Mouse (Mus musculus) layer of hippocampus, adult 18-20 months (tissue): ENCODE results near the gene Pld4. TPM values are rescaled to one million over a fixed set of nuclear protein-coding genes. Genes with fewer than 3 reads are reported as not detected.

ENCODE experiments used
- DNase-seq, 2 experiments: peaks; one replicate each; pipeline ENCODE4 v3.0.0; 2022; ENCODE audit warnings: low spot score in 2 of 2
- long read RNA-seq: library from polyadenylated mRNA; stranded (forward); transcript quantifications from one replicate; pipeline ENCODE4 v2.0.0, GENCODE M21; 2021
- total RNA-seq, 2 experiments: library from RNA; stranded (reverse); gene quantifications; 2 replicates each; pipeline ENCODE4 v1.2.3; 2021

Pld4 gene
- 10 to 100 TPM; 10.2 to 11.0 TPM for total RNA-seq
- long read RNA-seq, transcript Pld4-201 (11 exons, 1,982 nt), result major isoform, 8 of 11 reads
- long read RNA-seq, partial matches to known transcripts, result 0 of 11 reads
- long read RNA-seq, other reads (novel, unspliced or antisense), result 3 of 11 reads

DNA sequence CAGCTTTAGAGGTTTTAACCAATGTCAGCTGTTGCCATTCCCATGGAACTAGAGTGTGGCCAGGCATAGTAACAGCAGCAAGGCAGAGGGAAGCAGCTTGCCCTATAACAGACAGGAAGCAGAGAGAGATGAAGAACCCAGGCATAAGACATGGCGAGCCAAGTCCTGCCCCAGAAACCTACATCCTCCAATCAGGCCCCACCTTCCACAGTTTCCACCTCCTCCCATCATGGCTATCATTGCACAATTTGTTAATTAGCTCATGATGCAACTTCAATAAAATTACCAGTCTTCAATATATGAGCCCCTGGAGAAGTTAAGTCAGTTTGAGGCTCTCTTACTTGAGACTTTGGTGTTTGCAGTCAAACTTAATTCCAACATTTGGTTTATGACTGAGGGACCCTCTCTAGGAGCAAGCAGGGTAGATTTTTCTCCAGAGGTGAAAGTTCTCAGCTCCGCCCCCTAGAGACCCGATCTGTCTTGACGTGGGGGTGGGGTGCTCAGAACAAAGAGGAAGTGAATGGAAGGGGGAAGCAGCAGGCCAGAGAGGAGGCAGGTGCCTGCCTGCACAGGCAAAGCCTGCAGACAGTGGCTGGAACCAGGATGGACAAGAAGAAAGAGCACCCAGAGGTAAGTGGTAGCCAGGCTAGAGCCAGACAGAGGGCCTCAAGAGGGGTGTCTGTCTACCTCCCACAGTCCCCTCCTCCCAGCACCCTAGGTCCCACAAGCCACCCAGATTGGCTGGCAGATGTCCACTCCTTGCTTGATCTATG, at the start of gene Pld4:
Gene Pld4 (plus strand): TSS at position 502 of the 773 bp plus-strand sequence.
- DNase-seq, result no peak

GRCm38 (mm10) chr12:112713984-112714383, 46.5 kb upstream of the Pld4 start:
- DNase-seq, result peak in 1 of 2 experiments; percentile 58

GRCm38 (mm10) chr12:112717140-112717539, 43.3 kb upstream of the Pld4 start:
- DNase-seq, result no peak

DNA sequence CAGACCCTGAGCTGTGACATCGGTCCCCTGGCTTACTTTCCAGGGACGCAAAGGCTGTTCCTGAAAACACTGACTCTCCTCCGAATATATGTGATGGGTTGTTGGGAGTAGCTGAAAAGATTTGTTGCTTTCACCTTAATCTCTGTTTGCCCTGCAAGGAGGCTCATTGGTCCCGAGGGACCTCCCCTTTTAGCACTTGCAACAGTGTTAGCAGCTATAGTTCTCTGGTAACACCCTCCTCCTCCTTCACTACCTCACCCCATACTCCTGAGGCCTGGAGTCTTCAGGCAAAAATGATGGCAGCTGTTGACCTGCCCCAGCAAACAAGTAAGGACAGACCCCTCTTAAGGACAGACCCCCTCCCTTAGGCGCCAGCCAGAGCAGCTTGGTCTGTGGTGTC, 41.5 kb upstream of the Pld4 start:
- DNase-seq, result no peak

DNA sequence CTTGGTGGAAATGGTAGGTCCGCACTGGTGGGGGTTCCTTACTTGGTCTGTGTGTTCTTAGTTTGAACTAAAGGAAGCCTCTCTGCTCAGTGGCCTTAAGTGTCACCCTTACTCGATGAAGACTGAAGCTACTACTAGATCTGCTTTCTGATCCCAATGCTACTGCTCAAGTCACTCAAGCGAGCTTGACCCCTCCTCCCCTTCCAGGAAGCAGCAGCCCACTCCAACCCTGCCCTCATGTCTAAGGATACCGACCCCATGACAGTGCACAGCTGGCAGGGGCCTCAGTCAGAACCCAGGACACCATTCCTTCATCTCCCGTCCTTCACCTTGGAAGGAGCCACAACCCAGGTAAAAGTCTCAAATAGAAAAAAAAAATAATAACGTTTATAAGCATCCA, 40.2 kb upstream of the Pld4 start, which contains the start of gene Cep170b:
Gene Cep170b (plus strand): TSS at position 240 of the 400 bp plus-strand sequence.
- no peak for DNase-seq

DNA sequence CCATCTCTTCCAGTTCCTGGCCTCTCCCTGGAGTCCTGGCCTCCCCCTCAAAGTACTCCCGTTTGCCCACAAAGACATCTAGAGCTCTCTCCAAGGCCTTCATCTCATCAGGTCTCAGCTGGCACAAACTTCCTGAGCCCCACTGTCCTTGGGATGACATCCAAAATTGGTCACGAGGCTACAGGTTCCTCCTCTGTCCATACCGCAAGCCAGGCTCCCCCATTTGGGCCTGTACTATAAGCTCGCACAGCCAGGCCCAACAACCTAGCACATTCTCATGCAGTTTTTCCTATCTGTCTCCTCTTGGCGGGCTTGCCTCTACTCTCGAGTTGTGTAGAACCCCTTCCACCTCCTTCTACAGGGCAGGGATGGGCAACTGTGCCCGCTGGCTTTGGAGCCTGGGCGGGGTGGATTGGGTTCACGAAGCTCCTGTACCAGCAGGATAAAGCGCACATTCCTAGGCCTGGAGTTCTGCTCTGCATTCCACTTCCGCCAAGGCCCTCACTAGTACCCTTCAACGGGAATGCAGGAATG, 39.5 kb upstream of the Pld4 start:
- DNase-seq, result no peak

DNA sequence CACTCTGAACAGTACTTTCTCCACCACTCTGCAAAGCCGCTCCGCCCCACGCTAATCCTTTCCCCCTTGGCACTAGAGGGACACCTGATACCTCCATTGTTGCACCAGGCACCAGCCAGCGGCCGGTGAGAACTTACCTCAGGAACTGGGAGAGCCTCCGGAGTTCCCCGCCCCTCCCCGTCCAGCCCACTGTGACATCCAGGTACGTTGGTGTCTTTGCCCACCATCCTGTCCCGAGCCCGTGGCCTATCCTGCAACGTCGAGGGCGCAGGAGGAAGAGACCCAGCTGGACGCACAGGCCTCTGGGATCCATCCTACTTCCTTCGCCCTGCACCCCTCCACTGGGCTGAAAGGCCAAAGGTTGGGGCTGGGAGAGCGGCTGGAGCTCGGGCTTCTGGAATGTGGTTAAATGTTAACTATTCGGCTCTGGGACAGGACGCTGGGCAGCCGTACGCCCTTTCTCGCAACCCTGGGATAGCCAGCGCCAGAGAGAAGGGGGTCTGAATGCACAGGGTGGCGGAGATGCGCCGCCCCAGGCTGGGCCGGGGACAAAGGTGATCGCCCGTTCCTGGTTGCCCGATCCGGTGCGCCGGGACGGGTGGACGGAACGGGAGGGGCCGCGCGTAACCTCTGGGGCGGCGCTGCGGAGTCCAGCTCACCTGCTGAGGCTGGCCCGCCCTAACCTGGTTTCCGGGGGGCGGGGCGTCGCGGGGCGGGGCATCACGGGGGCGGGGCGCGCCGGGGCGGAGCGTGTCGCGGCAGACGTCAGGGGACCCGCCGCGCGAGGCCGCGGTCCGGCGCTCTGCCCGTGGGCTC, 38.8 kb upstream of the Pld4 start:
- peak in 1 of 2 experiments; percentile 40 for DNase-seq

- peak in 1 of 2 experiments; percentile 40 for DNase-seq
Observed at GRCm38 (mm10) chr12:112722240-112723027, 38.0 kb upstream of the Pld4 start.

GRCm38 (mm10) chr12:112723028-112723330, 37.5 kb upstream of the Pld4 start:
- DNase-seq, result no peak

- no peak for DNase-seq
Observed at GRCm38 (mm10) chr12:112723445-112723844, 37.0 kb upstream of the Pld4 start.

DNA sequence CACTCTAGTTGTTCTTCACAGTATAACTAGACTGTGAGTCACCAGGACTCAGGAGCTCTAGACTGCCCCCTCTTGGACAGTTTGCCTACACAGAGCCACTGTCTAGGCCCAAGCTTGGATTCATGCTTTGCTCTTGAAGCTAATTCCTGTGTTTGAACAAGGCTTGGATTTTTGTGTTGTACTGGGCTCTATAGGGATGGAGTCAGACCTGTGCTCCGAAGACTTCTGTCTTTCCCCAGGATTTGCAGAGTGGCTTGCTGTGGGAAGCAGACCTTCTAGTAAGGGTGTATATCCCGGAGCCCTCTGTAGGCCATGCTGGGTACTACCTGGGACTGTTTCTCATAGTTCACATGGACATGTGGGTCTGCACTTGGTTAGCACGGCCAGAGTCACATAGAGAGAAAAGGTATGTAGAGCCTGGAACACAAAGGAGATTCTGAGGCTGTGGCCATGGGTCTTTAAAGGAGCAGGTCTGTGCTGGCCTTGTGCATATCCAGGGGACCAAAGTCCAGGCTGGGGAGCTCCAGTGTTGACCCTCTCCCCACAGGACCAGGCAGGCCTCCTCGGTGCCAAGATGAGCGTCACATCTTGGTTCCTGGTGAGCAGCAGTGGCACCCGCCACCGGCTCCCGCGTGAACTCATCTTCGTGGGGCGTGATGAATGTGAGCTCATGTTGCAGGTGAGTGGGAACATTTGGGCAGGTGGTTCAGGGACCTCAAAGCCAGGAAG, 36.2 kb upstream of the Pld4 start:
- peak; percentile 41 to 83 for DNase-seq

DNA sequence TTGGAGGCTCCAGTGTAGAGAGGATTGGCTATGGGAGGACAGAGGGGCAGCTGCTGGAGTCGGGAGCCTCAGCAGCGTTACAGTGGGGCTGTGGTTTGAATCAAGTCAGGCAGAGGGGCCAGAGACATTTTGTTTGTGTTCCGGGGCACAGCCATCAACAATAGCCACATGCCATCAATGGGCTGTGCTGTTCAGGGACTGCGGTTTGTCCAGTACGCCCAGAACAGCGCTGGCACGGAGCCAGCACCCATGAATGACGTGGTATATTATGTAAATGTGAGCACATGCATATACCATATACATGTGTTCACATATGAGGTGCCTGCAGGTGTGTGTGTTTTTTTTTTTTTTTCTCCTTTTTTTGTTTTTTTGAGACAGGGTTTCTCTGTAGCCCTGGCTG, 32.7 kb upstream of the Pld4 start:
- DNase-seq, result no peak

GRCm38 (mm10) chr12:112730808-112731207, 29.6 kb upstream of the Pld4 start:
- no peak for DNase-seq

- no peak for DNase-seq
Observed at GRCm38 (mm10) chr12:112732591-112732990, 27.9 kb upstream of the Pld4 start.

- DNase-seq, result no peak
Observed at GRCm38 (mm10) chr12:112734108-112734820, 26.2 kb upstream of the Pld4 start.

DNA sequence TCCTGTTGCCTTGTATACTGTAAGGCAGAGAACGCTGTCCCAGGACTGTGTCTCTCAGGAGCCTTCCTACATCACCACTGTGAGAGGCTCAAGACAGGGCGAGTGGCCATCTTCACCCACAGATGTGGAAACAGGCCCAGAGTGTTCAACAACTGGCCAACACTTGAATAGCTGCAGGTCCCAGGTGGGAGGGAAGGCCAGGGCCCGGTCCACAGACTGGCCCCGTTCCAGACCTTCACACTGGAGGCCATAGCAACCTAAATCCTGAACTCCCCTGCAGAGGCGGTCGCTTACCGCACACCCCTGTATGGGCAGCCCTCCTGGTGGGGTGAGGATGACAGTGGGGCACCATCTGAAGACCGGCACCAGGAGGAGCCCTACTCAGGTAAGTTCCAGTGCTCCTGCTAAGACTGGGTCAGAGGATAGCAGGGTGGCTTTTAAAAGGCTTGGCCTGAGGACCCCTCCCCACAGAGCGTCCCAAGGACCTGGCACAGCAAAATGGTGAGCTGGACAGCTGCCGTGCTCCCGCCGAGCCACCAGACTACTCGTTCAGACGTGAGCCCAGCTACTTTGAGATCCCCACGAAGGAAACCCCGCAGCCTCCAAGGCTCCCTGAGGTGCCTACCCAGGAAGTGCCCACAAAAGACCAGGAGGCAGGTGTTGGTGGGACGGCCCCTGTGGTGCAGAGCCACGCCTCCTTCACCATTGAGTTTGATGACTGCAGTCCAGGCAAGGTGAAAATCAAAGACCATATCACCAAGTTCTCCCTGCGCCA, 25.4 kb upstream of the Pld4 start:
- no peak for DNase-seq

DNA sequence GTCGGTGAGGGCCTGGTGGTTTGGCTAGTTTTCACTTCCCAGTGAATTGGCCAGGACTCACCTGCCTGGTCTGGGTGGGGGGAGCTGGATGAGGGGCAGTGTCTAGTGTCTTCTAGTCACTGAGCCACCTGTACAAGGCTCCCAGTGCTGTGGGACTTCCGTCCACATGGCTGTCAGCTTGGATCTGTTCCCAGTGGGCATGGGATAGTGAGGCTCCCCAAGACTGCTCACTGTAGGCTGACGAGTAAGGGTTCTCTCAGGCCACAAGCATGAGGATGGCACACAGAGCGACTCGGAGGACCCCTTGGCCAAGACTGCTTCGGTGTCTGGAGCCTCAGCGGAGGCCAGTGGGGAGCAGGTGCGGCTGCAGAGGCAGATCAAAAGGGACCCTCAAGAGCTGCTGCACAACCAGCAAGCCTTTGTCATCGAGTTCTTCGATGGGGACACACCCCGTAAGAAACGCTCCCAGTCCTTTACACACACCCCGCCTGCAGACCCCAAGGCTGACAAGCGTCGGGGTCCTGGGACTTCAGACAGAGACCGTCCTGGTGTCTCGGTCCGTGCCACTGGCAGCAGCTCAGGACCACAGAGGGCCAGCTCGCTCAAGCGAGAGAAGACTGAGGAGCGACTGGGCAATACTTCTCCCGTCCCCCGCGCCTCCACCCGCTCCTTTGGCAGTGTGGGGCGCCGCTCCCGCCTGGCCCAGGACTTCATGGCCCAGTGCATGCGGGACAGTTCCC, 24.4 kb upstream of the Pld4 start:
- DNase-seq, result no peak

DNA sequence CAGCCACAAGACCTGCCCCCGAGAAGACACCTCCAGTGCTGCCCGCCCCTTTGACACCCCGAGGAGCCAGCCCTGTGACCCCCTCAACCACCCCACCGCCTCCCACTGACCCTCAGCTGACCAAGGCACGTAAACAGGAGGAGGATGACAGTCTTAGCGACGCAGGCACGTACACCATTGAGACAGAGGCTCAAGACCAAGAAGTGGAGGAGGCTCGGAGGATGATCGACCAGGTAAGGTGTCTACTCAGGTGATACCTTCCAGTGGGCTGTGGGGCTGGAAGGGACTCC, 23.9 kb upstream of the Pld4 start:
- no peak for DNase-seq

- DNase-seq, result no peak
Observed at GRCm38 (mm10) chr12:112737081-112737480, 23.4 kb upstream of the Pld4 start.
